ENCODE assay signal across 8 mouse cellular contexts in the genomic region with DNA sequence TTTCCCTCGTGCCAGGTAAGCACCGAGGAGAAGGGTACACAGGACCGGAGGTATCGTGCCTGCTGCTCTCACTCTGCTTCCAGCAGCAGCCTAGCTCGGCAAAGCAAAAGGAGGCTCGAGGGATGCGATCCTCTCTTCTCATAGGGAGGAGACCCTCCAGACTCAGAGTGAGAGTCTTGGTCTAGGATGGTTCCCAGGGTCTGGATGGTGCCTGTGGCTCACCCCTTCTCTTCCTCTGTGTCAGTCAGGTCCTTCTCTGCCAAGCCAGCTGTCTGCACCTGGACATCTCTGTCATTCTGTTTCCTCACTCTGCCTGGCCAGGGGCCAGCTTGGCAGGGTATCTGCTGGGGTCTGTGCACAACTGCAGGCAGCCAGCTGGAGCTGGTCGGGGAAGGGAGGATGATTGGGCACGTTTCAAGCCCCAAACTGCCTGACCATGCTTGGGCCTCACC.
DNase-seq lines count a peak whose midpoint lies in the region; ATAC-seq and TF ChIP-seq lines count a peak whose summit lies in the region.

No protein-coding gene starts in this region.

- peak overlapping the region; percentile 55; the same call in 1 of the 2 replicates for H3K27ac ChIP-seq in midbrain, embryonic 10.5 days (replicated peaks)
- H3K27ac ChIP-seq in midbrain, embryonic 11.5 days (ENCODE audit: low read depth, low read length), result no peak overlapping the region
- peak overlapping the region; percentile 66 for H3K27ac ChIP-seq in forebrain, postnatal 0 days (ENCODE audit: low read depth, low read length)
- H3K27ac ChIP-seq in hindbrain, embryonic 12.5 days, result peak overlapping the region; percentile 55; the same call in 1 of the 2 replicates

- 86% methylated on average over 9 of the region's 9 CpGs for WGBS in midbrain, embryonic 10.5 days
- 87% methylated on average over 9 of the region's 9 CpGs for WGBS in midbrain, embryonic 11.5 days
- 36% methylated on average over 9 of the region's 9 CpGs for WGBS in forebrain, postnatal 0 days
- 77% methylated on average over 9 of the region's 9 CpGs for WGBS in hindbrain, embryonic 12.5 days

- 0 out of 2 replicates have a peak, but pooled peaks cover 3% of the 10 kb centered on the region for H3K27me3 ChIP-seq in midbrain, embryonic 10.5 days (ENCODE audit: low read depth, poor library complexity, severe bottlenecking)
- no peaks in the 10 kb centered on the region for H3K27me3 ChIP-seq in midbrain, embryonic 11.5 days (ENCODE audit: control insufficient read depth, insufficient read depth, low read length)
- H3K27me3 ChIP-seq in forebrain, postnatal 0 days (ENCODE audit: insufficient read depth, low read length), result no peaks in the 10 kb centered on the region
- no peaks in the 10 kb centered on the region for H3K27me3 ChIP-seq in hindbrain, embryonic 12.5 days

- H3K4me2 ChIP-seq in midbrain, embryonic 11.5 days, result no peak overlapping the region
- no peak overlapping the region for H3K4me2 ChIP-seq in forebrain, postnatal 0 days (ENCODE audit: low read depth)
- H3K4me2 ChIP-seq in hindbrain, embryonic 12.5 days (replicated peaks), result no peak overlapping the region

- peaks cover 30% of the 10 kb centered on the region for H3K4me1 ChIP-seq in midbrain, embryonic 10.5 days
- H3K4me1 ChIP-seq in midbrain, embryonic 11.5 days (ENCODE audit: control insufficient read depth, insufficient read depth, low read length), result peaks cover 11% of the 10 kb centered on the region
- H3K4me1 ChIP-seq in forebrain, postnatal 0 days (ENCODE audit: insufficient read depth), result peaks cover 7% of the 10 kb centered on the region
- peaks cover 28% of the 10 kb centered on the region for H3K4me1 ChIP-seq in hindbrain, embryonic 12.5 days

- no peak overlapping the region for H3K4me3 ChIP-seq in midbrain, embryonic 10.5 days
- H3K4me3 ChIP-seq in midbrain, embryonic 11.5 days (ENCODE audit: low read depth, low read length), result no peak overlapping the region
- H3K4me3 ChIP-seq in forebrain, postnatal 0 days (ENCODE audit: low read depth, low read length), result no peak overlapping the region
- H3K4me3 ChIP-seq in hindbrain, embryonic 12.5 days, result no peak overlapping the region

- peaks cover 4% of the 10 kb centered on the region; the same call in 1 of the 2 replicates for H3K9me3 ChIP-seq in midbrain, embryonic 10.5 days (replicated peaks)
- H3K9me3 ChIP-seq in midbrain, embryonic 11.5 days (ENCODE audit: control insufficient read depth, low read length), result no peaks in the 10 kb centered on the region
- no peaks in the 10 kb centered on the region for H3K9me3 ChIP-seq in forebrain, postnatal 0 days (ENCODE audit: low read length)
- no peaks in the 10 kb centered on the region for H3K9me3 ChIP-seq in hindbrain, embryonic 12.5 days (replicated peaks)

- DNase-seq in midbrain, embryonic 10.5 days (ENCODE audit: low spot score), result no peak
- DNase-seq in midbrain, embryonic 11.5 days (ENCODE audit: low spot score, missing footprints), result no peak
- peak; percentile 65 for DNase-seq in forebrain, postnatal 0 days
- DNase-seq in adrenal gland, adult 8-10 months, result no peak
- DNase-seq in layer of hippocampus, adult 18-20 months (ENCODE audit: low spot score in 2 of 2), result no peak

- H3K36me3 ChIP-seq in midbrain, embryonic 10.5 days, result no peaks in the 10 kb centered on the region
- H3K36me3 ChIP-seq in midbrain, embryonic 11.5 days (ENCODE audit: control insufficient read depth, insufficient read depth, low read length), result no peaks in the 10 kb centered on the region
- no peaks in the 10 kb centered on the region for H3K36me3 ChIP-seq in forebrain, postnatal 0 days (ENCODE audit: insufficient read depth)
- H3K36me3 ChIP-seq in hindbrain, embryonic 12.5 days, result no peaks in the 10 kb centered on the region

- H3K9ac ChIP-seq in midbrain, embryonic 11.5 days (ENCODE audit: low read length), result no peak overlapping the region
- no peak overlapping the region for H3K9ac ChIP-seq in forebrain, postnatal 0 days
- H3K9ac ChIP-seq in hindbrain, embryonic 12.5 days, result no peak overlapping the region

- no peak for TF ChIP-seq CTCF in forebrain, postnatal 0 days (IDR thresholded peaks at IDR 0.05; ENCODE audit: low read depth)

- no peak for ATAC-seq in midbrain, embryonic 11.5 days (ENCODE audit: low FRiP score)
- peak; percentile 84 for ATAC-seq in forebrain, postnatal 0 days
- peak; percentile 61 for ATAC-seq in hindbrain, embryonic 12.5 days (ENCODE audit: low FRiP score)
- peak; percentile 31 for ATAC-seq in megakaryocyte progenitor cell, adult 5-6 weeks (replicated peaks; ENCODE audit: poor library complexity)
- no peak for ATAC-seq in megakaryocyte-erythroid progenitor cell, adult 5-6 weeks (replicated peaks; ENCODE audit: low FRiP score, low TSS enrichment, poor library complexity, severe bottlenecking)

Comparison
In these comparisons a context has a peak if more than half of its experiments do, and no peak if none do; other contexts are left out.
1. ATAC-seq: peak in forebrain, postnatal 0 days (single experiment), hindbrain, embryonic 12.5 days (single experiment) and megakaryocyte progenitor cell, adult 5-6 weeks (single experiment); none in midbrain, embryonic 11.5 days (single experiment) and megakaryocyte-erythroid progenitor cell, adult 5-6 weeks (single experiment).